Mouse (Mus musculus): ENCODE results near the gene Slc24a3. TPM values are rescaled to one million over a fixed set of nuclear protein-coding genes. Genes with fewer than 3 reads are reported as not detected.

Slc24a3 gene
- polyA plus RNA-seq, 1 experiment from 2014 or later, result 1.6 TPM

DNA sequence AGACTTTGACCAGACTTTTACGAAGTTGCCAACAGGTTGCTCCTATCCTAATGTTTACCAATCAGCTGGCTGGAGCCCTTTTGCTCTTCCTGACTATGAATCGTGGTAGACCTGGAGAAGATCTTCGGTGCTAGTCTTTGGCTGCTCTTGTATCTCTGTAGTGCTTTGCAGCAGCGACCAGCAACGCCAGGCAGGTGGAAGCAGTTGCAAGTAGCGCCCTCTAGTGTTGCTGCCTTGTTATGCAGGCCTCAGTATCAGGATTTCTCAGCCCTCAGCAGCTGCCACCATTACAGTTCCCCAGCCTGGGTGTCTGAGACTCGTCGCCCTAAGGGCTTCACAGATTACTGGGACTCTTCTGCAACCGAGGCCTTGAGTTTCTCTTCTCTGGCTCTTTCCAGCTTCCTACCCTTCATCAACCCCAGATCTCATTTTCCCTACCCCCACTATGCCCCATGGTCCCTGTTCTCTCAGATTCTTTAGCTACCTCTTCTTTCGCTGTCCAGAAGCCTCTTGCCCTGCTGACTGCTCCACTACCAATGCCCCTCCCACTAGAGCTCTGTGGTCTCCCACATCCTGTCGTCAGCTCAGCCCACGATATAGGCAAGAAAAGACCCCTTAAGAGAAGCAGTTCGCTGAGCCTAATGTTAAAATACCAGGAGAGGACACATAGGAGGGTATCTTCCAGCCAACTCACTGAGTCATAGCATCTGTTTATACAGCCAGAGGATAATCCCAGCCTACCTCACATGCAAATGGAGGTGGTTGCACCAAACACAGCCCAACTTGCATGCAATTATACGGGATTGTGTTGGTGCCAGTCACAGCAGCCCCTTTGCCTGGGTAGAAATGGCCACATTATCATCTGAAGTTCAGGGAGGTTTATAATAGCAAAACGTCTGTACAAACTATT lies 443.5 kb downstream of the Slc24a3 start:
- WGBS, result 32% methylated on average over 15 of the region's 15 CpGs
- Histone ChIP-seq H3K27ac (replicated peaks) (no peak overlapping the region), H3K9ac (no peak overlapping the region), H3K9me3 (no peaks in the 10 kb centered on the region), H3K4me1 (peaks cover 23% of the 10 kb centered on the region), H3K4me2 (no peak overlapping the region), H3K36me3 (no peaks in the 10 kb centered on the region), H3K27me3 (replicated peaks) (no peaks in the 10 kb centered on the region), H3K4me3 (no peak overlapping the region)
- ATAC-seq (ENCODE audit: extremely low read depth, insufficient number of reproducible peaks, low FRiP score, low TSS enrichment), result no peak

DNA sequence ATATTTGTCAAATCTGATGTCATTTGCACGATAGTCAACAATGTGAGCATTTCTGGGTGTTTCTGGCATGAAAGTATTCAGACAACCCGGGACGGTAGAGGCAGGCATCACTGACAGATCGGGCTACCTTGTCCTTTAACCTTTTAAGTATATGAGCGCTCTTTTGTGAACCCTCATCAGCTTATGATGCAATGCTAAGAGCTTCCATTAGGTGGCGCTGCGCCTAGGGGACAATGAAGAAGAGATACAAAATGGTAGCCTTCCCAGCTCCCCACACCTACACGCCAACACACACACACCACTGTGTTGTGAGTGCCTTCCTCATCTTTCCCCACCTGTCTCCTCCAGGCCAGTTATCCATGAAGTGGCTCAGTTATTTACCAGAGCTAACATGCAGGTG lies 445.4 kb downstream of the Slc24a3 start:
- no peak for ATAC-seq (ENCODE audit: extremely low read depth, insufficient number of reproducible peaks, low FRiP score, low TSS enrichment)
- Histone ChIP-seq H3K36me3 (no peaks in the 10 kb centered on the region), H3K4me3 (no peak overlapping the region), H3K4me2 (no peak overlapping the region), H3K9me3 (no peaks in the 10 kb centered on the region), H3K27ac (replicated peaks) (no peak overlapping the region), H3K27me3 (replicated peaks) (no peaks in the 10 kb centered on the region), H3K4me1 (peaks cover 9% of the 10 kb centered on the region), H3K9ac (no peak overlapping the region)
- WGBS, result 60% methylated on average over 8 of the region's 8 CpGs

DNA sequence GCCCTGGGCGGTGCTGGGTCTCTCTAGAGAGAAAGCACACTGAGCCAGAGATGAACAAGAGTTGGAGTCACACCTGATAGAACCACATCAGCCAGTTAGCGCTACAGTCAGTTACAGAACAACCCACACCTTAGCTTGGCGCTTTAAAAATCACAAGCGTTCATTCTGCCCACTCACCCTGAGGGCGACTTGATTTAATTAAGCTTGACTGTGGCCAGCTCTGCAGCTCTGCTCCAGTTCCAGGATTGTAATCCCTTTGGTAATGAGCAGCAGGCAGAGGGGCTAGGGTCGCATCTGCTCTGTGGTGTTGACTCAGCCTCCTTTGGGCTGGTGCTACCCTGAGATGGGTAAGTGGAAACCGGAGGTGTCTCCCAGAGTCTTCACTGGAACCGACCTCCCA lies 446.2 kb downstream of the Slc24a3 start:
- no peaks in the 10 kb centered on the region for H3K36me3 ChIP-seq

DNA sequence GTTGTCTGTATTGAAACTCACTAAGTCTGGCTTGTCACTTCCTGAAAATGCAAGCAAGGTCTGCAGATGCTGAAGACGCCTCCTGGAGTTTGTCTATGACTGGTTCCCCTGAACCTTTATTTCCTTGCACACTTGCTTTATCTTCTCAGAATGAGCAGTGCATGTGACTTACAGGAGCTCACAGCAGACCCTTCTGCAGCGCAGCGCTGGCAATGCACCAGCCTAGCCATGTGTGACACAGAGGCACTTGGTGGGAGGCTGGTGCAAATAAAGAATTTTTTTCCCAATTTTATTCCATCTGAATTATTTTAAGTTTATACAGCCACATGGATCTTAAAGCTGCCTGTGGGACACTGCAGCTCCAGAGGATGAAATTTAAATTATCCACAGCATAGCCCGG lies 452.1 kb downstream of the Slc24a3 start:
- Histone ChIP-seq H3K4me3 (no peak overlapping the region), H3K36me3 (no peaks in the 10 kb centered on the region), H3K27ac (replicated peaks) (no peak overlapping the region), H3K9ac (peak overlapping the region; percentile 19; the same call in 1 of the 2 replicates), H3K4me1 (peaks cover 27% of the 10 kb centered on the region), H3K4me2 (no peak overlapping the region), H3K27me3 (replicated peaks) (no peaks in the 10 kb centered on the region), H3K9me3 (no peaks in the 10 kb centered on the region; the same call in 1 of the 2 replicates)
- WGBS, result 63% methylated on average over 4 of the region's 4 CpGs
- no peak for ATAC-seq (ENCODE audit: extremely low read depth, insufficient number of reproducible peaks, low FRiP score, low TSS enrichment)

More for the DNA sequence above, 446.2 kb downstream of the Slc24a3 start:
- 82% methylated on average over 8 of the region's 8 CpGs for WGBS
- Histone ChIP-seq H3K4me1 (peaks cover 9% of the 10 kb centered on the region), H3K4me2 (no peak overlapping the region), H3K4me3 (no peak overlapping the region), H3K27ac (replicated peaks) (no peak overlapping the region), H3K9ac (no peak overlapping the region), H3K9me3 (no peaks in the 10 kb centered on the region), H3K27me3 (replicated peaks) (no peaks in the 10 kb centered on the region)
- no peak for ATAC-seq (ENCODE audit: extremely low read depth, insufficient number of reproducible peaks, low FRiP score, low TSS enrichment)

DNA sequence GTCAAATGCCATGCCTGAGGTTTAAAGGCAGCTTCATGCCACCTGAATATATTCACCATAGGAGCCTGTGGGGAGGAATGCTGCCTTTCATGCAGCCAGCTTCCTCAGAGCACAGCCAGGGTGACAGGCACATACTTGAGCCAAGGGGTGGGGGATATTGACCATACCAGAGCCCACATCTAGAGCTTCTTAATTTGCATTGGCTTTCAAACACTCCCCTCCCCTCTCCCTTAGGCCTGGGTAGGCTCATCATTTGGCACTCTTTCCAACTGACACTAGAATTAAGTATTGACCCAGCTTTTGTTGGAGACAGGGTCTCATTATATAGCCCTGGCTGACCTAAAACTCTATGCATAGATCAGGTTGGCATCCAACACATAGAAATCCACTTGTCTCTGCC lies 453.2 kb downstream of the Slc24a3 start:
- H3K27ac ChIP-seq (replicated peaks), result peak overlapping the region; percentile 33
- no peak overlapping the region for H3K4me3 ChIP-seq
- no peak overlapping the region for H3K4me2 ChIP-seq
- no peaks in the 10 kb centered on the region for H3K36me3 ChIP-seq
- no peaks in the 10 kb centered on the region for H3K27me3 ChIP-seq (replicated peaks)
- no peak for ATAC-seq (ENCODE audit: extremely low read depth, insufficient number of reproducible peaks, low FRiP score, low TSS enrichment)
- no peaks in the 10 kb centered on the region; the same call in 1 of the 2 replicates for H3K9me3 ChIP-seq
- H3K4me1 ChIP-seq, result peaks cover 27% of the 10 kb centered on the region
- H3K9ac ChIP-seq, result no peak overlapping the region

DNA sequence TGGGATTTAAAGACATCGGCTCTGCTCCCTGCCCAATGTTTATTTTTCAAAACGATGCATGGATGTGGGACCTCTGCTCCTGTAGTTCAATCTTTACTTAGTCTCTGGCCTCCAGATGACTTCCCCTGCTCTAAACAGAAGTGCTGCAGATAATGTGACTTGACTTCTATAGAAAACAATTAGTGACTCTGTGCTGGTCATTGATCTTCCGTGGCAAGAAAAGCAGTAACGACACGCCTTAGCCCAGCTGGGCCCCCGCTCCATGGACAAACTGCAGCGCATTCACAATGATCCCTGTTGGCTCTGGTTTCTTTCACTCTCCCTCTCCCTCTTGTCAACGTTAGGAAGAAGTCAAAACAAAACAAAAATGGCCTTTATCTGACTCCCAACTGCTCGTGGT lies 453.6 kb downstream of the Slc24a3 start:
- Histone ChIP-seq H3K9ac (no peak overlapping the region), H3K36me3 (no peaks in the 10 kb centered on the region), H3K27me3 (replicated peaks) (no peaks in the 10 kb centered on the region), H3K27ac (replicated peaks) (peak overlapping the region; percentile 33), H3K4me1 (peaks cover 27% of the 10 kb centered on the region), H3K4me3 (no peak overlapping the region), H3K9me3 (no peaks in the 10 kb centered on the region; the same call in 1 of the 2 replicates), H3K4me2 (no peak overlapping the region)
- WGBS, result 8% methylated on average over 9 of the region's 9 CpGs
- ATAC-seq (ENCODE audit: extremely low read depth, insufficient number of reproducible peaks, low FRiP score, low TSS enrichment), result no peak

DNA sequence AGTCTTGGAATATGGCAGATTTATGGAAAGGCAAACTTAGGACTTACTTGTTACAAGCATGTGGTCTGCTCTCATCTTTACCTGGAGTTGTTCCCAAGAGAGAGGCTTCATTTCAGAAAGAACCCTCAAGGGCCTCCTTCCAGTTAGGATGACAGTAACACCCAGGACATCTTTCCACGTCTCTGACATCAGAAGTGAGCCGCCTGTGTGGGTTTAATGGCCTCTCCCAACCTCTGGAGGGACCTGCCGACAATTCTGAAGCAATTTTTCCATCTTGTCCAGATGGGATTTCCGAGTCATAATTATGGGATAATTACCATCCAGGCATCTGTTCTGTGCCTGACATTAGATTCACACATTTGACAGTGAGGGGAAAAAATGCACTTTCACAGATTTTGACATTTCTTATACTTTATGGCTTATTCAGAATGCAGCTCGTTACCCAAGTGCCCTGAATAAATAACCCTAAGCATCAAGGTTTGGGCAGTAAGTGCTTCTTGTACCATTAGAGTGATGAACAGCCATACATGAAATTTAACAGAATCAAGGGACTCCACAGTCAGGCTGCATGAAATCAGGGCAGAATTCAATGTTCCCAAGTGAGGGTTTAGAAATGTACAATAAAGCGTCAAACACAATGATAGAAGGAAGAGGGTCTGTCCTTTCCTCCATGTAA lies 463.7 kb downstream of the Slc24a3 start:
- no peak for ATAC-seq (ENCODE audit: extremely low read depth, insufficient number of reproducible peaks, low FRiP score, low TSS enrichment)
- no peaks in the 10 kb centered on the region for H3K27me3 ChIP-seq (replicated peaks)
- WGBS, result 77% methylated on average over 6 of the region's 6 CpGs

DNA sequence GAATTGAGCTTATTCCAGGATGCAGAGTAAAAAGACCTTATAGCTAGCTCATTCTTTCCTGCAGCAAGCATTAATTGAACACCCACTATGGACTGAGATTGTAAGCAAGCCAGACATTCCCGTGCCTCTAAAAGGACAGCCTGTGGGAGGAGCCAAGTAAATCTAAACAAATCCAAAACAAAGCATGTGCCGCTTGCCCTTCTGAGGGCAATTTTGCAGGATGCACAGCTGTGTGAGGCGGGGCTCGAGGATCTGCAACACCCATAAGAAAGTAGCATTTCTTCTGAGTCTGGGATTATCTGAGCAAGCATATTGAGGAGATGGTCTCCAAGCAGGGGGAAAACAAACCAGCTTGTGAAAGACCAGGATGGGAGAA lies 464.2 kb downstream of the Slc24a3 start:
- Histone ChIP-seq H3K36me3 (no peaks in the 10 kb centered on the region), H3K27ac (replicated peaks) (no peak overlapping the region), H3K4me3 (no peak overlapping the region), H3K9me3 (0 out of 2 replicates have a peak, but pooled peaks cover 4% of the 10 kb centered on the region), H3K9ac (no peak overlapping the region), H3K27me3 (replicated peaks) (no peaks in the 10 kb centered on the region), H3K4me2 (no peak overlapping the region), H3K4me1 (no peaks in the 10 kb centered on the region)
- 67% methylated on average over 4 of the region's 4 CpGs for WGBS
- no peak for ATAC-seq (ENCODE audit: extremely low read depth, insufficient number of reproducible peaks, low FRiP score, low TSS enrichment)

More for the DNA sequence above, 463.7 kb downstream of the Slc24a3 start:
- Histone ChIP-seq H3K4me3 (no peak overlapping the region), H3K27ac (replicated peaks) (no peak overlapping the region), H3K4me1 (no peaks in the 10 kb centered on the region), H3K9me3 (0 out of 2 replicates have a peak, but pooled peaks cover 4% of the 10 kb centered on the region), H3K9ac (no peak overlapping the region), H3K4me2 (no peak overlapping the region), H3K36me3 (no peaks in the 10 kb centered on the region)

DNA sequence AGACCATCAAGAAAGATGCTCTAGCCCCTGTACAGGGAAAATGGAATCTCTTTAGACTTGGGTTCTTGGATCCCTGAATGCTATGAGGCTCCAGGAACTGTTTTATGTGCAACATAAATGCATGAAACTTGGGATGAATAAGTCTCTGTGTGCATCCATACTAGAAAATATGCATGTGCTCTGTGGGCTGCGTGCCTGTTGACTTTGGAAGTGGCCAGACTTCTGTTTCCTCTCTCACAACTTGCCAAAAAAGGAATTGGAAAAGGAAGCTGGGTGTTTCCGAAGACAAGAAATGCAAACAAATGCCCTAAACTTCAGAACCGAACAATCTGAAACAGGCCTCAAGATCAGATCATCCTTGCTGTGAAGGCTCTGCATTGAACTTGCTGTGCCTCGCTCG lies 466.3 kb downstream of the Slc24a3 start:
- ATAC-seq (ENCODE audit: extremely low read depth, insufficient number of reproducible peaks, low FRiP score, low TSS enrichment), result no peak
- Histone ChIP-seq H3K4me2 (no peak overlapping the region), H3K27me3 (replicated peaks) (no peaks in the 10 kb centered on the region), H3K4me1 (no peaks in the 10 kb centered on the region), H3K9me3 (0 out of 2 replicates have a peak, but pooled peaks cover 4% of the 10 kb centered on the region), H3K27ac (replicated peaks) (peak overlapping the region; percentile 45; the same call in 1 of the 2 replicates), H3K4me3 (no peak overlapping the region), H3K9ac (no peak overlapping the region), H3K36me3 (no peaks in the 10 kb centered on the region)
- WGBS, result 61% methylated on average over 5 of the region's 5 CpGs

DNA sequence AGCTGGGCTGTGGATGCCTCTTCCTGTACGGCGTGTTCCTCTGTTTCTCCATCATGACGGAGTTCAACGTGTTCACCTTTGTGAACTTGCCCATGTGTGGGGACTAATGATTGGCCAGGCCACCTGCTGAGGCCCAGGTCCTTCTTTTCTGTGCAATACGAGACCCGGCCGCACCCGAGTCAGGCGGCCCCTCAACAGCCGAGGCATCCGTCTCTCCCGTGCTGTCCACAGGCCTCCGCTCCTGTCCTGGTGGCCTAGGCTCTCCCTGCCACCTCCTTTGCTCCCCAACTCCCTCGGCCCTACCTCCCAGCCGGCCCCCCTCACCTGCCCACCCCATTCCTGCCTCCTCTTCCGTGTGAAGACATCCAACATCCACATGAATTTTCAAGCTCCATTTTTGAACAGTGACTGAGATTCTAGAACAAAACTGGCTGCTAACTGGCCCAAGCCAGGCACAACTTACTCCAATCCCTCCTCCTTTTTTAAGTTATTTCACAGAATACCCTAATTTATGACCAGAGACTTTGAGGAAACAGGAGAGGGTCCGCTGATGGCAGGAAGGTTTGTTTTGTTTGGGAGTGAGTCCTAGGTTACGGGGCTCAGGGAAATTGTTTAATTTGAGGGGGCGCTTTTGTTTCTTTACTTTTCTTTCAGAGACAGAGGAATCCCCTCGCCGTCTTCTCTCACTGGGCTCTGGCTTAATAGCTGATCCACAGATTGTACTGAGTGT lies 472.9 kb downstream of the Slc24a3 start:
- no peak for ATAC-seq (ENCODE audit: extremely low read depth, insufficient number of reproducible peaks, low FRiP score, low TSS enrichment)
- no peak overlapping the region for H3K4me2 ChIP-seq
- no peak overlapping the region for H3K9ac ChIP-seq
- H3K4me1 ChIP-seq, result no peaks in the 10 kb centered on the region
- 81% methylated on average over 21 of the region's 21 CpGs for WGBS
- no peaks in the 10 kb centered on the region for H3K36me3 ChIP-seq
- no peaks in the 10 kb centered on the region for H3K27me3 ChIP-seq (replicated peaks)
- no peak overlapping the region for H3K27ac ChIP-seq (replicated peaks)
- no peaks in the 10 kb centered on the region for H3K9me3 ChIP-seq
- no peak overlapping the region for H3K4me3 ChIP-seq

DNA sequence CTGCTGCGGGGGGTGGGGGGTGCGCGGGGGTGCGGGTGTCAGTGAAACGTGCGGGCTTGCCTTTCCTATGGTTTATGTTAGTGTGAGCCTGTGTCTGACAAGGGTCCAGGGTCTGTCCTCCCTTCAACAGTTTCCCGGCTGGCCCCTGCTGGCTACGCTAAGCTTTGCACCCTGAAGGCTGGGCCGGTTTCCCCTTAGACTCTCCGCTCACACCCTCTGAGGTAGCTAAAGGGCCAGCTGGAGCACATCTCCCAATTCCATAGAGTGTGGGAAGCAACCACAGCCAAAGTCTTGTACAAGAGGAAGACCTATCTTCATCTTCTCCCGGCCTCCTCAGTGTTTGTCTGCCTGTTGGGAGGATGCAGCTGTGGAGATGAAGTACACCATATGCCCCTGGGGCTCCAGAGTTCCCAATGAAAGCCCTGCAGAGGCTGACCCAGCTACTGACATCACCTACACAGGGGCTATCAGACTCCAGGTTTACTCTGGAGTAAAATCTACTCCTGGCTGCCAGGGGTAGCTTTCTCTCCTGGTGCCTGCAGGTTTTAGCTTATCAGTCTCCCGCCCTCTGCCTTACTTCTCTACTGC lies 487.9 kb downstream of the Slc24a3 start:
- Histone ChIP-seq H3K27me3 (replicated peaks) (no peaks in the 10 kb centered on the region), H3K27ac (replicated peaks) (peak overlapping the region; percentile 36; the same call in 1 of the 2 replicates), H3K9me3 (no peaks in the 10 kb centered on the region), H3K9ac (no peak overlapping the region), H3K36me3 (no peaks in the 10 kb centered on the region), H3K4me3 (no peak overlapping the region), H3K4me1 (peaks cover 15% of the 10 kb centered on the region), H3K4me2 (no peak overlapping the region)
- 20% methylated on average over 12 of the region's 12 CpGs for WGBS
- ATAC-seq (ENCODE audit: extremely low read depth, insufficient number of reproducible peaks, low FRiP score, low TSS enrichment), result peak; percentile 42; the same call in 1 of the 2 replicates
